Mouse (Mus musculus) lung, embryonic 15.5 days (tissue): ENCODE results near the gene Tmem131. TPM values are rescaled to one million over a fixed set of nuclear protein-coding genes. Genes with fewer than 3 reads are reported as not detected.
A peak's percentile ranks its signal among the peaks of the same experiment; 100 is the strongest.

Source experiments
- ATAC-seq: fragments of 200-750 bp; cut with Nextera tagmentation; 2 replicates; pipeline ENCODE4 v1.8.0; 2017; ENCODE audit warnings: moderate number of reproducible peaks, borderline replicate concordance; ENCODE audit not compliant: low FRiP score, low TSS enrichment; ENCODE audit errors: extremely low read depth
- H3K27ac ChIP-seq: fragments of 300-500 bp; sonication (generic); 2 replicates; pipeline ENCODE4 v1.5.1; 2015; ENCODE audit warnings: moderate library complexity, mild to moderate bottlenecking, inconsistent platforms
- H3K27me3 ChIP-seq: fragments of 300-500 bp; sonication (generic); 2 replicates; pipeline ENCODE4 v1.6.1; 2015; ENCODE audit warnings: inconsistent platforms
- H3K36me3 ChIP-seq: fragments of 300-500 bp; sonication (generic); 2 replicates; pipeline ENCODE4 v1.6.1; 2015; ENCODE audit warnings: inconsistent platforms
- H3K4me1 ChIP-seq: fragments of 300-500 bp; sonication (generic); 2 replicates; pipeline ENCODE4 v1.6.1; 2015; ENCODE audit warnings: inconsistent platforms
- H3K4me2 ChIP-seq: fragments of 300-500 bp; sonication (generic); 2 replicates; pipeline ENCODE4 v1.6.1; 2015; ENCODE audit warnings: inconsistent platforms, mild to moderate bottlenecking, moderate library complexity
- H3K4me3 ChIP-seq: fragments of 300-500 bp; sonication (generic); 2 replicates; pipeline ENCODE4 v1.5.1; 2015; ENCODE audit warnings: mild to moderate bottlenecking, inconsistent platforms
- H3K9ac ChIP-seq: fragments of 300-500 bp; sonication (generic); 2 replicates; pipeline ENCODE4 v1.6.1; 2015; ENCODE audit warnings: inconsistent platforms
- H3K9me3 ChIP-seq: fragments of 300-500 bp; sonication (generic); 2 replicates; pipeline ENCODE4 v1.6.1; 2016; ENCODE audit warnings: inconsistent platforms
- WGBS: fragments of 180-500 bp; shearing (Covaris S2); methylation state at CpG from one replicate; pipeline ENCODE4 v1.1.7; 2015; 5-methylcytosine and 5-hydroxymethylcytosine counted together
- polyA plus RNA-seq: library from polyadenylated mRNA; unstranded; fragments of >200 nt; fragmentation: Nextera tagmentation; extraction: Ambion mirVana; gene quantifications from 2 replicates; pipeline ENCODE4 v1.2.1, GENCODE M21; 2015

The Tmem131 gene
- polyA plus RNA-seq, 1 experiment from 2014 or later: 11.4 TPM

DNA sequence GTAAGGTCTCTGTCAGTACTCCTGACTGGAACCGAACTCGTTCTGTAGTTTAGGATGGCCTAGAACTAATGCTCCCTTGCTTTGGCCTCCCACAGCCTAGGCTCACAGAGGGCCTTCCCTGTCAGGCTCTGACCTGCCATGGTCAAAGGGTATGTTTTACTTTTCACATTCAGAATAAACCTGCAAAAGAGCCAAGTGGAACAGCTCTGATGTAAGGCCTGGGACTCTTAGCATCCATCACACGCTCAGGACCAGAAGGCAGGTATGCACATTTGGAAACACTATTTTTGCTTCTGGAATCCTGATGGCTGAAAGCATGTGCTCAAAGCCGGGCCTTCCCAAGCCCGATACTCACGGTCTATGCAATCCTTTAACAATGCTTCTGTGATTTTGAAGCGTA lies 131.7 kb downstream of the Tmem131 start:
- Histone ChIP-seq H3K27me3 (no peaks in the 10 kb centered on the region), H3K4me1 (no peaks in the 10 kb centered on the region), H3K4me3 (no peak overlapping the region), H3K36me3 (peaks cover 72% of the 10 kb centered on the region), H3K9me3 (no peaks in the 10 kb centered on the region), H3K27ac (no peak overlapping the region), H3K9ac (no peak overlapping the region), H3K4me2 (no peak overlapping the region)
- no peak for ATAC-seq
- WGBS: 93% methylated on average over 7 of the region's 7 CpGs

DNA sequence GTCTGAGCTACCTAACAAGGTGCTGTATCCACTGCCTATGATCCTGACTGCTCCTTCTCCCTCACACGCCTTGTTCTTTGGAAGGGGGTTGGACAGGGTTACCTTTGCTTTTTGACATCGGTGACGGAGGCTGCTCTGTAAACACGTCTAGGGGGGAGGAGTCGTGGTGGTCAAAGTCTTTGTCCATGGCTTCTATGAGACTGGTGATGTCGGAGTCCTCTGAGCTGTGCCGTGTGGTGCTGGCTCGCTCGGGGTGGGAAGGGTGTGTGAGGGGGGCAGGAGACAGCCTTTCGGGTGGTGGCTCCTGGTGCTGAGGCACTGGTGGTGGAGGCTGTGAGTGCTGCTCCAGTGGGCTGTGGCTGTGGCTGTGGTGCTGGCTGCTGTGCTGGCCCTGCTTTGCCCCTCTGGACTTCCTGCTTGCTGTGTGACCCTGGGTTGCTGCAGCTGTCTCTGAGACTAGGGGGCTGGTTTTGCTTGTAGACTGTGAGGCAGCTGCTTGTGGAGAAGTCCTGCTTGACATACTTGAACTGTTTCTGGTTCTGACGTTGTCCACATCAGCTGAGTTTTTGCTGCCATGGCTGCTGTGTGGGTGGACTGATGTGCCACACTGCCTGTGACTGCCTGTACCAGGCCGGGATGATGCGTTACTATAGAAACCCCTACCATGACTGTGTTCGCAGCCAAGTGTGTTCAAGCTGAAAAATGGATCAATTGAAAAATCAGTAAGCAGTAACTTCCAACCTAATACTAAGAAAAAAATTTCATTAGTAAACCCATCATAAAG lies 135.5 kb downstream of the Tmem131 start:
- no peak overlapping the region for H3K9ac ChIP-seq
- H3K36me3 ChIP-seq: peaks cover 69% of the 10 kb centered on the region
- 85% methylated on average over 14 of the region's 14 CpGs for WGBS
- no peaks in the 10 kb centered on the region for H3K4me1 ChIP-seq
- no peak for ATAC-seq
- H3K4me3 ChIP-seq: no peak overlapping the region
- H3K27me3 ChIP-seq: no peaks in the 10 kb centered on the region
- H3K9me3 ChIP-seq: no peaks in the 10 kb centered on the region
- no peak overlapping the region for H3K4me2 ChIP-seq
- H3K27ac ChIP-seq: no peak overlapping the region

DNA sequence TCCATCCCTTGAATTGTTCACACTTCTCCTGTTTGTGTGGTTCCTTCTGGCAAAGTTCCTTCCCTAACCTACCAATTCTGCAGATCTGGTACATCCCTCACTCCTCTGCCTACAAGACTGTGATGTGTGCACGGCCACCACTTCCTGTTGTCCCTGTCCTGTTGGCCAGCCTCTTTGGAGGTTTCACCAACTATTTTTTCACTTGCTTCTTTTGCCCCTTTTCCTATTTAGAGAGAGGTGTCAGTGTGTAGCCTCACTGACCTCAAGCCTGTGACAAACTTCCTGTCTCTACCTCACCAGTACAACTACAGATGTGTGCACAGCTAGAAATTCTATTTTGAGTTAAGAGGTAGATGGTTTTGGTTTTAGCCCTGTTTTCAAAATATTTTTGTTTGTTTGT lies 136.4 kb downstream of the Tmem131 start:
- no peaks in the 10 kb centered on the region for H3K9me3 ChIP-seq
- no peaks in the 10 kb centered on the region for H3K4me1 ChIP-seq
- H3K27ac ChIP-seq: no peak overlapping the region
- no peak for ATAC-seq
- no peak overlapping the region for H3K4me2 ChIP-seq
- peaks cover 71% of the 10 kb centered on the region for H3K36me3 ChIP-seq
- WGBS: 68% methylated on average over 1 of the region's 1 CpGs
- no peak overlapping the region for H3K9ac ChIP-seq
- H3K4me3 ChIP-seq: no peak overlapping the region
- no peaks in the 10 kb centered on the region for H3K27me3 ChIP-seq

DNA sequence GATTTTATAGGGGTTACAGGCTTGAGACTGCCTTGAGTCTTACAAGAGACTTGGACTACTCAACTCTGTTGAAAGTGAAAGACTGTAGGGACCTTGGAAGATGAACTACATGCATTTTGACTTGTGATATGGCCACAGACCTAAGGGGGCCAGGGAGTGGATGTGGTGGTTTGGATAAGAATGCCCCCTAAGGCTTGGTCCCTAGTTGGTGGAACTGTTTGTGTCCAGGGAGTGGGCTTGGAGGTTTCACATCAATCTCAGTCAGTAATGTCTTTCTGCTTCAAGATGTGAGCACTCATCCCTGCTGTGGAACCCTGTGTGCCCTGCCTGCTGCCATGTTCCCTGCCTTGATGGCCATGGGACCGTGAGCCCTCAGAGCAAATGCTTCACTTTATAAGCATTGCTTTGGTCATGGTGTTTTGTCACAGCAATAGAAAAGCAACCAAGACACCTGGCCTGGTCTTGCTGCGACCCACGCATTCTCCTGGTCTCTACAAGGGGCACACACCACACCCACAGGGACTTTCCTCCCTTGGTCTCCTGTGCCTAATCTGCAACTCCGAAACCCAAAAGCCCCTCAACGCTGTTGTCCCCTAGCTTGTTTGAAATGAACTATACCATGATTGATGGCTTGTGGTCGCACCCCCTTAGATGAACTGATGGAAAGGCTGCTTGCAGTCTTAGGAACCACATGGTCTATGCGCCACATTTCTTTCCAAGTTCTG lies 137.1 kb downstream of the Tmem131 start:
- no peak overlapping the region for H3K27ac ChIP-seq
- H3K4me2 ChIP-seq: no peak overlapping the region
- no peaks in the 10 kb centered on the region for H3K4me1 ChIP-seq
- no peaks in the 10 kb centered on the region for H3K9me3 ChIP-seq
- H3K36me3 ChIP-seq: peaks cover 71% of the 10 kb centered on the region
- H3K9ac ChIP-seq: no peak overlapping the region
- no peak overlapping the region for H3K4me3 ChIP-seq
- 94% methylated on average over 7 of the region's 7 CpGs for WGBS
- H3K27me3 ChIP-seq: no peaks in the 10 kb centered on the region
- no peak for ATAC-seq

DNA sequence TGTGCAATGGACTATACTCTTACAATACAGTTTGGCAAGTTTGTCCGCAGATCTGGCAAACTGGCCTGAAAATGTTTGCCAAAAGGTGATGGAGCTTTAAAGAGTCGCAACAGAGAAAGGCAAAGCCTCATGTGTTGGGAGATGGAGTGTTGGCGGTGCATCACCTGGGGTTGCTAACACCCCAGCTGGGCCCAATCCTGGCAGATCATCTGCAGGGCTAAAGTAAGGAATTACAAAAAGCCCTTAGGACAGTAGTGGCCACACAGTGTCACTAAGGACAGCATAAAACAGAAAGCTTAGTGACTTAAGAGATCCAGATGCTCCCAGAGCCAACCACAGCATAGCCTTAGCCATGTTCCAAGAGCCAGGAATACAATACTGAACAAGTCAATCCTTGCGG lies 138.6 kb downstream of the Tmem131 start:
- H3K4me1 ChIP-seq: no peaks in the 10 kb centered on the region
- WGBS: 88% methylated on average over 4 of the region's 4 CpGs
- H3K36me3 ChIP-seq: peaks cover 62% of the 10 kb centered on the region
- H3K27me3 ChIP-seq: no peaks in the 10 kb centered on the region
- no peak overlapping the region for H3K4me3 ChIP-seq
- no peak overlapping the region for H3K9ac ChIP-seq
- ATAC-seq: no peak
- no peaks in the 10 kb centered on the region for H3K9me3 ChIP-seq
- H3K27ac ChIP-seq: no peak overlapping the region
- no peak overlapping the region for H3K4me2 ChIP-seq

DNA sequence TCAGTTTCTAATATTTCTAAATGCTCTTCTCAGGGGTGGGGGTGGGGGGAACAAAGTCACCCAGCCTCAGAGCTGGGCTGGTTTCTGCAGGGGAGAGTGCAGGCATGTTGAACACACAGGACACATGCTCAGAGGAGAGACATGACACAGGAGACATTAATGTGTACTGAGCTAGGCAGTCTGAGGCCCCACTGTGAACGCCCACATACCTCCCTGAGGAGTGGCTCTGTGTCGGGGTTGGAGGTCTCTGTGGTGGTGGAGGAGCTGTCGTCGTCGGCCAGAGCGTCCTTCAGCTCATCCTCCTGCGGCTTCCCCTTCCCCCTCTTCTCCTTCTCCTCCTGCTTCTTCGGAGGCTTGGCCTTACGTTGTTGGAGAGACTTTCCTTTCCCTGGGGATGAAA lies 139.2 kb downstream of the Tmem131 start:
- H3K9ac ChIP-seq: no peak overlapping the region
- no peaks in the 10 kb centered on the region for H3K27me3 ChIP-seq
- no peak overlapping the region for H3K27ac ChIP-seq
- H3K36me3 ChIP-seq: peaks cover 62% of the 10 kb centered on the region
- WGBS: 76% methylated on average over 9 of the region's 9 CpGs
- H3K4me2 ChIP-seq: no peak overlapping the region
- no peaks in the 10 kb centered on the region for H3K4me1 ChIP-seq
- ATAC-seq: no peak
- no peak overlapping the region for H3K4me3 ChIP-seq
- H3K9me3 ChIP-seq: no peaks in the 10 kb centered on the region

DNA sequence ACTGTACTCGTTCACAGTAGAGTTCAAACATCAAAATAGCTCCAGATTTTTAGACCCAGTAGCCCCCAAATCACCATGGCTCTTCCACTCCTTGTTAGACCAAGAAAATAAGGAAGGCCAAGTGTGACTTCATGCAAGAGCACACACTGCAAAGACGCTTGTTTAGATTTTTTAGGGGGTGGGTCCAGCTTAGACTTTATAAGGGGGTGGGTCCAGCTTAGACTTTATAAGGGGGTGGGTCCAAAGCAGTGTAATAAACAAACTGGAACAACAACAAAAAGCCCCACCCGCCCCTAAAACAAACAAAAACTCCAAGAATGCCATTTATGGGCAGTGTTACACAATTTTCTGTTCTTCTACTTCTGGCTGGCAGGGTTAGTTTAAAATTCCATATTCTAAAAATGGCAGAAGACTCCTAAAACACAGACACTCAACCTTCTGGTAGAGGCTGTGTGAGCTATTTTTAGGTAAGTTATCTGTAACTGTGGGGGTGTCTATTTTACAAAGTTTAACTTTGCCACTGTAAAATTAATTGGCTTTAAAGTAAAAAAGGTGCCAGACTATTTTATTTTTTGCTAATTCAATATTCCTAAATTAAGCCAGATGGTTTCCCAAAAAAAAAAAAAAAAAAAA lies 143.0 kb downstream of the Tmem131 start:
- peak; percentile 67; the same call in 1 of the 2 replicates for ATAC-seq
- Histone ChIP-seq H3K36me3 (peaks cover 54% of the 10 kb centered on the region), H3K27me3 (no peaks in the 10 kb centered on the region), H3K4me1 (no peaks in the 10 kb centered on the region), H3K9me3 (no peaks in the 10 kb centered on the region), H3K4me2 (no peak overlapping the region), H3K4me3 (no peak overlapping the region), H3K9ac (no peak overlapping the region), H3K27ac (peak overlapping the region; percentile 53)
- WGBS: 66% methylated on average over 3 of the region's 3 CpGs

DNA sequence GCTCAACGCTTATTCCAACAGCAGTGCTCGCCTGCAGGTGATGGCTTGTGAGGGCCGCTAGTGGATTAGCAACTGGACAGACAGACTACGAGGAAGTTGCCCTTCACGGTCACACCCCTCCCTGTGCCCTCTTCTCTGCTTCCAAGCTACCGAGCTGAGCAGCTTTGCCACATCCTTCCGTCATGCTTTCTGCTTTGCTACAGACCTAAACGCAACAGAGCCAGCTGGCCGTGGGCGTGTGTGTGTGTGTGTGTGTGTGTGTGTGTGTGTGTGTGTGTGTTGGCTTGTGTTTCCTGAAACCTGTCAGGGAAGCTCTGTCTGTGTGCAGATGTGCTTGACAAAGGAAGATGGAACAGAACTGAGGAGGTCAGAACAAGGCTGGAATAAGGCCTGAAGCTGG lies 146.0 kb downstream of the Tmem131 start:
- H3K27me3 ChIP-seq: no peaks in the 10 kb centered on the region
- 68% methylated on average over 10 of the region's 10 CpGs for WGBS
- no peak overlapping the region for H3K4me3 ChIP-seq
- no peak overlapping the region for H3K4me2 ChIP-seq
- H3K9ac ChIP-seq: no peak overlapping the region
- no peak overlapping the region for H3K27ac ChIP-seq
- H3K36me3 ChIP-seq: peaks cover 71% of the 10 kb centered on the region
- H3K9me3 ChIP-seq: no peaks in the 10 kb centered on the region
- ATAC-seq: no peak
- H3K4me1 ChIP-seq: no peaks in the 10 kb centered on the region

DNA sequence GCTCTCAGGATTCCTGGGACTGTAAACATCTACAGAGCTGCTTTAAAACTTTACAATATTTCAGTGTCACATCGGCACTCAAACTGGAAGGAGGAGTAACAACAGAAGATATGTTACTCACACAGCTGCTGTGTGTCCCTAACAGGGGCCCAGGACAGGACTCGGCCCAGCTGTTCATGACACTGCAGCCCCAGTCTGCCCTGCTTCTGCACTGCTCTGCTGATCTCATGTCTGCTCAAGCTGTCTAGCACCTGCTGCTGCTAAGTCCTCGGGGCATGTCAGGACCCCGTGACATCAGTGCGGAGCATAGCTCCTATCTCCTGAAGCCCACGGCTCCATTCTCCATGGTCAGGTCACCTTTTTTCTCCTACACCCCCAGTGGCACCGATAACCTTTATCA lies 146.8 kb downstream of the Tmem131 start:
- Histone ChIP-seq H3K27me3 (no peaks in the 10 kb centered on the region), H3K4me2 (no peak overlapping the region), H3K4me3 (no peak overlapping the region), H3K4me1 (no peaks in the 10 kb centered on the region), H3K36me3 (peaks cover 70% of the 10 kb centered on the region), H3K9me3 (no peaks in the 10 kb centered on the region), H3K9ac (no peak overlapping the region), H3K27ac (no peak overlapping the region)
- 86% methylated on average over 7 of the region's 7 CpGs for WGBS
- no peak for ATAC-seq

DNA sequence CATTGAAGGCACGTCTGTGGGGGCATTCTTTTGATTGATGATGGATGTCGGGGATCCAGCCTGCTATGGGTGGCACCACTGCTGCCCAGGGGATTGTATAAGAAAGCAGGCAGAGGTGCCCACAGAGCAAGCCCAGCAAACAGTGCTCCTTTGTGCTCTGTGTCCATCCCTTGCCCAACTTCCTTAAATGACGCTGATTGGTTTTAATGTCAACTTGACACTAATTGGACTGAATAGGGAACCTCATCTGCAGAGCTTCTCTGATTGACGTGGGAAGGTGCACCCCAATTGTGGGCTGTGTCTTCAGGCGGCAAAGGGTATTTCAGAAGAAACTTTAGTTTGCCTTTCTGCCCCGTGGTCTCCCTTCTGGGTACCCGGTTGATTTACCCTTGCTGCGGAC lies 154.1 kb downstream of the Tmem131 start:
- no peaks in the 10 kb centered on the region for H3K9me3 ChIP-seq
- H3K27ac ChIP-seq: no peak overlapping the region
- peaks cover 33% of the 10 kb centered on the region for H3K36me3 ChIP-seq
- no peaks in the 10 kb centered on the region for H3K27me3 ChIP-seq
- no peak overlapping the region for H3K4me3 ChIP-seq
- peaks cover 13% of the 10 kb centered on the region for H3K4me1 ChIP-seq
- no peak overlapping the region for H3K9ac ChIP-seq
- H3K4me2 ChIP-seq: no peak overlapping the region
- 71% methylated on average over 8 of the region's 8 CpGs for WGBS
- no peak for ATAC-seq

DNA sequence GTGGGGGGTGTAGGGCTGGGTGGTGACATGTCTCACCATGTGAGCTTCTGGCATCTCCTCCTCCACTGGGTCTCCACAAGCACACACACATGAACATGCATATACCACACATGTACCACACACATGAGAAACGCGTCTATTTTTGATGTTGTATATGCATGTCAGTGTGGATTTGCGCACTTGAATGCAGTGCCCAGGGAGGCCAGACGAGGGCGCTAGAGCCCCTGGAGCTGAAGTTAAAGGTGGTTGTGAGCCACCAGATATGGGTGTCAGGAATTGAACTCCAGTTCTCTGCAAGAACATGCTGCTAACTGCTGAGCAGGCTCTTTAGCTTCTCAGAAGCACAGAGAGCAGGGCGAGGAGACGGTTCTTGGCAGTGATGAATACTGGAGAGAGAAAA lies 157.1 kb downstream of the Tmem131 start:
- Histone ChIP-seq H3K36me3 (peaks cover 8% of the 10 kb centered on the region; the same call in 1 of the 2 replicates), H3K4me2 (no peak overlapping the region), H3K9ac (no peak overlapping the region), H3K9me3 (no peaks in the 10 kb centered on the region), H3K27me3 (no peaks in the 10 kb centered on the region), H3K4me1 (peaks cover 13% of the 10 kb centered on the region), H3K27ac (no peak overlapping the region), H3K4me3 (no peak overlapping the region)
- 91% methylated on average over 7 of the region's 7 CpGs for WGBS
- ATAC-seq: no peak

DNA sequence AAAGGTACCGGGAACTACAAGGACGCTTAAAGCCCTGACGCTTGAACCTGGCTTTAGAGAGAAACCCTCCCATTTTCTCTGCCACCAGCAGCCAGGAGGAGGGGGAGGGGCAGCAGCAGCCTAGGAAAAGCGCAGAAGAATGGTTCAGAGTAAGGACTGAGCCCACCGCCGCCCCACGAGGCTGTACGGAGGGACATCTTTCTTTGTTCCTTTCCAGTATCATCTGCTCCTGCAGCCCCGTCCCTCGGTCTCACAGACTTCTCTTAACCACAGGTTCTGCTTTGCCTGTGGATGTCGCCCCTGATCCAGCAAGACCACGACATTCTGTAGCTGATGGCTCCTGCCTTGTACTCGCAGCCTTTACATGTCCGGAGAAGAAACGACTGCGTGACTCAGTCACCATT lies 158.2 kb downstream of the Tmem131 start:
- Histone ChIP-seq H3K4me1 (peaks cover 13% of the 10 kb centered on the region), H3K4me2 (peak overlapping the region; percentile 76), H3K9me3 (no peaks in the 10 kb centered on the region), H3K4me3 (peak overlapping the region; percentile 36), H3K36me3 (no peaks in the 10 kb centered on the region), H3K9ac (peak overlapping the region; percentile 36), H3K27me3 (no peaks in the 10 kb centered on the region), H3K27ac (no peak overlapping the region)
- 2% methylated on average over 16 of the region's 16 CpGs for WGBS
- no peak for ATAC-seq
